Mouse (Mus musculus): ENCODE data around the gene Klhdc3. TPM values are rescaled to one million over a fixed set of nuclear protein-coding genes. Genes with fewer than 3 reads are reported as not detected.

The Klhdc3 gene
- polyA plus RNA-seq, 1 experiment: 58.6 TPM

DNA sequence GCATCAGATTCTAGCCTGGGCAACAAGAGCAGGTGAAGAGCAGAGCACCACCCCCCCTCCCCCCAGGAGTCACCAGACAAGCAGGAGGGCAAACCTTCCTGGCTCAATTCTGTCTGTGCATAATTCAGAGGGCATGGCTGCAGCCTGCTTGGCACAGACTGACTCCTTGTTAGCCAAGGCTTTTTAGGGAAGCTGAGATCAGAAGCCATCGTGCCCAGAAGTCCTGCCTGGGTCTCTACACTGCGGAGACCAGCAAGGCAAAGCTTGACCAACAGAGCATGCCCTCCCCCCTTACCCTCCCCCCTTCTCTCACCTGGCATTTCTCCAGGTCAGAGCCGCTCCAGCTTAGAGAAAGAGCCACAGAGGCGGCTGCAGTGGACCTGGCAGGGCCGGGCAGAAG is 18.0 kb downstream of the Klhdc3 start:
- H3K27me3 ChIP-seq (ENCODE audit: control insufficient read depth, insufficient read depth, insufficient read length): no peaks in the 10 kb centered on the region
- H3ac ChIP-seq (ENCODE audit: control insufficient read depth, insufficient read length, low read depth): no peak overlapping the region
- no peak for TF ChIP-seq MYOG (IDR thresholded peaks at IDR 0.05; ENCODE audit: control insufficient read depth, extremely low read depth, insufficient read length)
- TF ChIP-seq CEBPB (IDR thresholded peaks at IDR 0.05; ENCODE audit: low read depth): no peak
- no peak for TF ChIP-seq CTCF (IDR thresholded peaks at IDR 0.05; ENCODE audit: control insufficient read depth, insufficient read depth, insufficient read length)
- no peak for TF ChIP-seq FOSL1 (IDR thresholded peaks at IDR 0.05; ENCODE audit: insufficient read depth, low read length, poor library complexity, severe bottlenecking)
- no peak for TF ChIP-seq MAX (IDR thresholded peaks at IDR 0.05)
- no peaks in the 10 kb centered on the region for H3K79me3 ChIP-seq (ENCODE audit: low read depth)
- no peaks in the 10 kb centered on the region for H3K79me2 ChIP-seq (ENCODE audit: control insufficient read depth, insufficient read depth)
- H3K36me3 ChIP-seq (ENCODE audit: control insufficient read depth, insufficient read depth): peaks cover 9% of the 10 kb centered on the region
- no peak overlapping the region for H3K4me3 ChIP-seq (ENCODE audit: insufficient read depth, poor library complexity, severe bottlenecking)

DNA sequence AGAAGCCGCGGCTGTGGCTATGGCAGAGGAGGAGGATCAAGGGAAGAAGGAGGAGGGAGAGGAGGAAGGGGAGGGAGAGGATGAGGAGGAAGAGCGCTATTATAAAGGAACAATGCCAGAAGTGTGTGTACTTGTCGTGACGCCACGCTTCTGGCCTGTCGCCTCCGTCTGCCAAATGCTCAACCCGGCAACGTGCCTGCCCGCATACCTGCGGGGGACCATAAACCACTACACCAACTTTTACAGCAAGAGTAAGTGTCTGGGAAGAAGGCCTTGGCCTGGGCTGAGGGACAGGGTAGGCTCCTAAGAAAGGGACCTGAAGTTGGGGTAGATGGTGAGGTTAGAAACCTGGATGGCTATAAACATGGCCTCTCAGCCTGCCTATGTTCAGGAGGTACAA is 18.7 kb downstream of the Klhdc3 start:
- TF ChIP-seq CEBPB (IDR thresholded peaks at IDR 0.05; ENCODE audit: low read depth): no peak
- TF ChIP-seq MYOD1 (IDR thresholded peaks at IDR 0.05; ENCODE audit: control insufficient read depth, insufficient read length, low read depth): no peak
- TF ChIP-seq MYOG (IDR thresholded peaks at IDR 0.05; ENCODE audit: control insufficient read depth, extremely low read depth, insufficient read length): no peak
- Histone ChIP-seq H3K4me3 (ENCODE audit: insufficient read depth, poor library complexity, severe bottlenecking) (no peak overlapping the region), H3K79me3 (ENCODE audit: low read depth) (no peaks in the 10 kb centered on the region), H3K27me3 (ENCODE audit: control insufficient read depth, insufficient read depth, insufficient read length) (no peaks in the 10 kb centered on the region), H3K79me2 (ENCODE audit: control insufficient read depth, insufficient read depth) (no peaks in the 10 kb centered on the region), H3K36me3 (ENCODE audit: control insufficient read depth, insufficient read depth) (peaks cover 9% of the 10 kb centered on the region), H3ac (ENCODE audit: control insufficient read depth, insufficient read length, low read depth) (no peak overlapping the region)

DNA sequence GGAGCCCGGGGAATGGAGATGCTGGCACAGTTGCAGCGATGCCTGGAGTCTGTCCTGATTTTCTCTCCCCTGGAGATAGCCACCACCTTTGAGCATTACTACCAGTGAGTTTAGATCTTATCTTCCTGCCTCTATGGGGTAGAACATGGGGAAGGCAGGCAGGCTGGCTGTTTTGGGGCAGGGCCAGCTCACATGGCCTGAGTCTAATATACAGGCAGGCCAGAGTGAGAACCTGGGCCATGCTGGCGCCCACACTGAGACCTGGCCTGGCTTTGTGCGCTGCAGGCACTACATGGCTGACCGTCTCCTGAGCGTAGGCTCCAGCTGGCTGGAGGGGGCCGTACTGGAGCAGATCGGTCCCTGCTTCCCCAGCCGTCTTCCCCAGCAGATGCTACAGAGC is 19.4 kb downstream of the Klhdc3 start:
- Histone ChIP-seq H3K79me2 (ENCODE audit: control insufficient read depth, insufficient read depth) (no peaks in the 10 kb centered on the region), H3K36me3 (ENCODE audit: control insufficient read depth, insufficient read depth) (peaks cover 8% of the 10 kb centered on the region), H3K79me3 (ENCODE audit: low read depth) (no peaks in the 10 kb centered on the region), H3K27me3 (ENCODE audit: control insufficient read depth, insufficient read depth, insufficient read length) (no peaks in the 10 kb centered on the region), H3K4me3 (ENCODE audit: insufficient read depth, poor library complexity, severe bottlenecking) (no peak overlapping the region), H3ac (ENCODE audit: control insufficient read depth, insufficient read length, low read depth) (no peak overlapping the region)
- TF ChIP-seq CEBPB (IDR thresholded peaks at IDR 0.05; ENCODE audit: low read depth) (no peak), MAX (IDR thresholded peaks at IDR 0.05) (no peak), MYOG (IDR thresholded peaks at IDR 0.05; ENCODE audit: control insufficient read depth, extremely low read depth, insufficient read length) (no peak), USF1 (IDR thresholded peaks at IDR 0.05; ENCODE audit: low read depth) (no peak), MYOD1 (IDR thresholded peaks at IDR 0.05; ENCODE audit: control insufficient read depth, insufficient read length, low read depth) (no peak), CTCF (IDR thresholded peaks at IDR 0.05; ENCODE audit: control insufficient read depth, insufficient read depth, insufficient read length) (no peak), FOSL1 (IDR thresholded peaks at IDR 0.05; ENCODE audit: insufficient read depth, low read length, poor library complexity, severe bottlenecking) (no peak)

GRCm38 (mm10) chr17:46656054-46656453 is 24.7 kb downstream of the Klhdc3 start:
- Histone ChIP-seq H3K27me3 (ENCODE audit: control insufficient read depth, insufficient read depth, insufficient read length) (no peaks in the 10 kb centered on the region), H3K36me3 (ENCODE audit: control insufficient read depth, insufficient read depth) (peaks cover 8% of the 10 kb centered on the region), H3K79me3 (ENCODE audit: low read depth) (no peaks in the 10 kb centered on the region), H3K4me3 (ENCODE audit: insufficient read depth, poor library complexity, severe bottlenecking) (no peak overlapping the region), H3ac (ENCODE audit: control insufficient read depth, insufficient read length, low read depth) (no peak overlapping the region), H3K79me2 (ENCODE audit: control insufficient read depth, insufficient read depth) (peaks cover 16% of the 10 kb centered on the region)
- TF ChIP-seq MAX (IDR thresholded peaks at IDR 0.05): no peak

DNA sequence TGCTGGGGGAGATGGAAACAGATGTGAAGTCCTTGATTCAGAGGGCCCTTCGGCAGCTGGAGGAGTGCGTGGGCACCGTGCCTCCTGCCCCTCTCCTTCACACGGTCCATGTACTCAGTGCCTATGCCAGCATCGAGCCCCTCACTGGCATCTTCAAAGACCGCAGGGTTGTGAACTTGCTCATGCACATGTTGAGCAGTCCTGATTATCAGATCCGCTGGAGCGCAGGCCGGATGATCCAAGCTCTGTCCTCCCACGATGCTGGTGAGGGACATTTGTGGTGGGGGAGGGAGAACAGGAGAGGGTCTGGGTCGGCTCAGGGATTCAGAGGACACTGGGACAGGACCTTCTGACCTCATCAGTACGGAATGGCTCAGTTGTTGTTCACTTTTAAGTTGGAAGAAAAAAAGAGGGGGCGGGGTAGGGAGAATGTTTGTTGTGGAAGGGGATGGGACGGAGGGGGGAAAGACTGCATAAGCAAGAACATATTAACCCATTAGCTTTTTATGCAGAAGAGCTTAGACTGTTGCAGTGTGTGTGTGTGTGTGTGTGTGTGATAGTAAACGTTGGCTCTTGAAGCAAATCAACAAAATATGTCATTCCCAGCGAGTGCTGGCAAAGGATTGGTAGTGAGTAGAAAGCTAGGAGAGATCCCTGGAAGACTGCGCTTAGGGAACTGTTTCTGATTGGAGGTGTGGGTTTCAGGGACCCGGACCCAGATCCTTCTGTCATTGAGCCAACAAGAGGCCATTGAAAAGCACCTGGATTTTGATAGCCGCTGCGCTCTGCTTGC is 28.8 kb downstream of the Klhdc3 start:
- peaks cover 26% of the 10 kb centered on the region for H3K79me2 ChIP-seq (ENCODE audit: control insufficient read depth, insufficient read depth)
- no peaks in the 10 kb centered on the region for H3K27me3 ChIP-seq (ENCODE audit: control insufficient read depth, insufficient read depth, insufficient read length)
- peaks cover 22% of the 10 kb centered on the region for H3K36me3 ChIP-seq (ENCODE audit: control insufficient read depth, insufficient read depth)
- no peak for TF ChIP-seq CEBPB (IDR thresholded peaks at IDR 0.05; ENCODE audit: low read depth)
- no peak for TF ChIP-seq FOSL1 (IDR thresholded peaks at IDR 0.05; ENCODE audit: insufficient read depth, low read length, poor library complexity, severe bottlenecking)
- no peak overlapping the region for H3ac ChIP-seq (ENCODE audit: control insufficient read depth, insufficient read length, low read depth)
- no peak overlapping the region for H3K4me3 ChIP-seq (ENCODE audit: insufficient read depth, poor library complexity, severe bottlenecking)
- peaks cover 5% of the 10 kb centered on the region for H3K79me3 ChIP-seq (ENCODE audit: low read depth)

DNA sequence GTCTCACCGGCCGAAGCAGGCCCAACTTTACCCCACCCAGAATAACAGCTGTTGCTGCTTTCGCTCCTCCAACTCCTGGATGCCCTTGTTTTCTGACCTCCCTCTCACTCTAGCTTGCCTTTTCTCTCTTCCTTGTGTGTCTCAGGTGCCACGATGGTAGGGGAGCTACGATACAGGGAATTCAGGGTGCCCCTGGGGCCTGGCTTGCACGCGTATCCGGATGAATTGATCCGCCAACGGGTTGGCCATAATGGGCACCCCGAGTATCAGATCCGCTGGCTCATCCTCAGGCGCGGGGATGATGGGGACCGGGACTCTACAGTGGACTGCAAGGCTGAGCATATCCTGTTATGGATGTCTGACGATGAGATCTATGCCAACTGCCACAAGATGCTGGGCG is 29.4 kb downstream of the Klhdc3 start:
- peak overlapping the region; percentile 18 for H3K4me3 ChIP-seq (ENCODE audit: insufficient read depth, poor library complexity, severe bottlenecking)
- H3K36me3 ChIP-seq (ENCODE audit: control insufficient read depth, insufficient read depth): peaks cover 22% of the 10 kb centered on the region
- H3K79me3 ChIP-seq (ENCODE audit: low read depth): peaks cover 9% of the 10 kb centered on the region
- no peaks in the 10 kb centered on the region for H3K27me3 ChIP-seq (ENCODE audit: control insufficient read depth, insufficient read depth, insufficient read length)
- TF ChIP-seq USF1 (IDR thresholded peaks at IDR 0.05; ENCODE audit: low read depth) (no peak), MAX (IDR thresholded peaks at IDR 0.05) (no peak), MYOD1 (IDR thresholded peaks at IDR 0.05; ENCODE audit: control insufficient read depth, insufficient read length, low read depth) (no peak), MYOG (IDR thresholded peaks at IDR 0.05; ENCODE audit: control insufficient read depth, extremely low read depth, insufficient read length) (no peak), FOSL1 (IDR thresholded peaks at IDR 0.05; ENCODE audit: insufficient read depth, low read length, poor library complexity, severe bottlenecking) (no peak), CTCF (IDR thresholded peaks at IDR 0.05; ENCODE audit: control insufficient read depth, insufficient read depth, insufficient read length) (no peak), CEBPB (IDR thresholded peaks at IDR 0.05; ENCODE audit: low read depth) (no peak)
- peak overlapping the region; percentile 40 for H3ac ChIP-seq (ENCODE audit: control insufficient read depth, insufficient read length, low read depth)
- peaks cover 33% of the 10 kb centered on the region for H3K79me2 ChIP-seq (ENCODE audit: control insufficient read depth, insufficient read depth)

Data from C2C12 (cell line).